Mouse (Mus musculus): Measurements from ENCODE around the gene Arhgef11. TPM values are rescaled to one million over a fixed set of nuclear protein-coding genes. Genes with fewer than 3 reads are reported as not detected.

The Arhgef11 gene
- polyA plus RNA-seq, 1 experiment from 2014 or later, result 17.2 TPM

GRCm38 (mm10) chr3:87783282-87784023 lies 166.1 kb downstream of the Arhgef11 start:
- H3K27ac ChIP-seq, result no peak overlapping the region
- no peak overlapping the region for H3K4me3 ChIP-seq (ENCODE audit: inconsistent target)
- 91% methylated on average over 24 of the region's 25 CpGs for WGBS (ENCODE audit: missing documents)

GRCm38 (mm10) chr3:87785156-87785555 lies 167.8 kb downstream of the Arhgef11 start:
- Histone ChIP-seq H3K79me2 (ENCODE audit: inconsistent target) (no peaks in the 10 kb centered on the region), H3K27ac (no peak overlapping the region), H3K4me3 (ENCODE audit: inconsistent target) (no peak overlapping the region), H3K36me3 (ENCODE audit: inconsistent target) (no peaks in the 10 kb centered on the region)
- WGBS (ENCODE audit: missing documents), result 22% methylated on average over 5 of the region's 5 CpGs

More at GRCm38 (mm10) chr3:87783282-87784023, 166.1 kb downstream of the Arhgef11 start:
- H3K36me3 ChIP-seq (ENCODE audit: inconsistent target), result no peaks in the 10 kb centered on the region
- H3K79me2 ChIP-seq (ENCODE audit: inconsistent target), result no peaks in the 10 kb centered on the region

GRCm38 (mm10) chr3:87785626-87786214 lies 168.4 kb downstream of the Arhgef11 start:
- no peaks in the 10 kb centered on the region for H3K36me3 ChIP-seq (ENCODE audit: inconsistent target)
- no peak overlapping the region for H3K27ac ChIP-seq
- H3K79me2 ChIP-seq (ENCODE audit: inconsistent target), result no peaks in the 10 kb centered on the region
- 81% methylated on average over 6 of the region's 6 CpGs for WGBS (ENCODE audit: missing documents)
- no peak overlapping the region for H3K4me3 ChIP-seq (ENCODE audit: inconsistent target)

Other genes with a start within 250 kb of the Arhgef11 start
- gene Fcrl1, start 241.2 kb upstream of the Arhgef11 start, polyA plus RNA-seq (2018), result 2.8 to 11.5 TPM (median 8.4 TPM) in 3 replicates
- 0.11 TPM in 1 of 3 replicates, not detected in the others for gene Fcrl5, start 181.8 kb upstream of the Arhgef11 start, polyA plus RNA-seq (2018)
- gene Etv3, start 92.2 kb upstream of the Arhgef11 start, polyA plus RNA-seq (2018), result 40.8 to 61.3 TPM (median 52.2 TPM) in 3 replicates
- 0.22 TPM in 1 of 3 replicates, not detected in the others for gene Lrrc71, start 131.1 kb downstream of the Arhgef11 start, polyA plus RNA-seq (2018)
- gene Ntrk1, start 177.6 kb downstream of the Arhgef11 start, polyA plus RNA-seq (2018), result not detected in 3 replicates
- not detected in 3 replicates for gene Insrr, start 179.4 kb downstream of the Arhgef11 start, polyA plus RNA-seq (2018)
- gene Pear1, start 206.7 kb downstream of the Arhgef11 start, polyA plus RNA-seq (2018), result 0.07 to 0.30 TPM in 2 of 3 replicates, not detected in the other
- gene Sh2d2a, start 229.2 kb downstream of the Arhgef11 start, polyA plus RNA-seq (2018), result not detected in 3 replicates